Mouse (Mus musculus): ENCODE measurements around the gene Polg2. TPM values are rescaled to one million over a fixed set of nuclear protein-coding genes. Genes with fewer than 3 reads are reported as not detected.
"Not testable (repeated sequence)": the region's sequence is repeated elsewhere in the genome, so short reads cannot be mapped to it uniquely, and the experiment has no call there.

Polg2 gene
- total RNA-seq, 1 experiment from 2014 or later: 16.0 TPM

GRCm38 (mm10) chr11:106744949-106745348, 34.4 kb downstream of the Polg2 start:
- ATAC-seq (replicated peaks in 1 of 2; ENCODE audit: insufficient read depth in 1 of 2, low FRiP score in 2 of 2, low TSS enrichment in 1 of 2, low read depth in 1 of 2, poor library complexity in 2 of 2, severe bottlenecking in 2 of 2): no peak

- ATAC-seq (replicated peaks in 1 of 2; ENCODE audit: insufficient read depth in 1 of 2, low FRiP score in 2 of 2, low TSS enrichment in 1 of 2, low read depth in 1 of 2, poor library complexity in 2 of 2, severe bottlenecking in 2 of 2): peak; percentile 36 to 42; a peak in 3 of 4 replicates
Observed at GRCm38 (mm10) chr11:106742388-106742841, 36.9 kb downstream of the Polg2 start.

GRCm38 (mm10) chr11:106741826-106742225, 37.5 kb downstream of the Polg2 start:
- no peak for ATAC-seq (replicated peaks in 1 of 2; ENCODE audit: insufficient read depth in 1 of 2, low FRiP score in 2 of 2, low TSS enrichment in 1 of 2, low read depth in 1 of 2, poor library complexity in 2 of 2, severe bottlenecking in 2 of 2)

GRCm38 (mm10) chr11:106741232-106741631, 38.1 kb downstream of the Polg2 start:
- ATAC-seq (replicated peaks in 1 of 2; ENCODE audit: insufficient read depth in 1 of 2, low FRiP score in 2 of 2, low TSS enrichment in 1 of 2, low read depth in 1 of 2, poor library complexity in 2 of 2, severe bottlenecking in 2 of 2): no peak

- ATAC-seq (replicated peaks in 1 of 2; ENCODE audit: insufficient read depth in 1 of 2, low FRiP score in 2 of 2, low TSS enrichment in 1 of 2, low read depth in 1 of 2, poor library complexity in 2 of 2, severe bottlenecking in 2 of 2): not testable (repeated sequence)
Observed at GRCm38 (mm10) chr11:106740724-106741123, 38.6 kb downstream of the Polg2 start.

- no peak for ATAC-seq (replicated peaks in 1 of 2; ENCODE audit: insufficient read depth in 1 of 2, low FRiP score in 2 of 2, low TSS enrichment in 1 of 2, low read depth in 1 of 2, poor library complexity in 2 of 2, severe bottlenecking in 2 of 2)
Observed at GRCm38 (mm10) chr11:106739116-106739515, 40.2 kb downstream of the Polg2 start.

- ATAC-seq (replicated peaks in 1 of 2; ENCODE audit: insufficient read depth in 1 of 2, low FRiP score in 2 of 2, low TSS enrichment in 1 of 2, low read depth in 1 of 2, poor library complexity in 2 of 2, severe bottlenecking in 2 of 2): peak; percentile 48 to 56; a peak in 1 of 4 replicates
Observed at GRCm38 (mm10) chr11:106737178-106737621, 42.1 kb downstream of the Polg2 start.

- no peak for ATAC-seq (replicated peaks in 1 of 2; ENCODE audit: insufficient read depth in 1 of 2, low FRiP score in 2 of 2, low TSS enrichment in 1 of 2, low read depth in 1 of 2, poor library complexity in 2 of 2, severe bottlenecking in 2 of 2)
Observed at GRCm38 (mm10) chr11:106736614-106737013, 42.7 kb downstream of the Polg2 start.

- ATAC-seq (replicated peaks in 1 of 2; ENCODE audit: insufficient read depth in 1 of 2, low FRiP score in 2 of 2, low TSS enrichment in 1 of 2, low read depth in 1 of 2, poor library complexity in 2 of 2, severe bottlenecking in 2 of 2): no peak
Observed at GRCm38 (mm10) chr11:106730714-106731113, 48.6 kb downstream of the Polg2 start.

- no peak for ATAC-seq (replicated peaks in 1 of 2; ENCODE audit: insufficient read depth in 1 of 2, low FRiP score in 2 of 2, low TSS enrichment in 1 of 2, low read depth in 1 of 2, poor library complexity in 2 of 2, severe bottlenecking in 2 of 2)
Observed at GRCm38 (mm10) chr11:106729656-106730055, 49.7 kb downstream of the Polg2 start.

GRCm38 (mm10) chr11:106728402-106729366, 50.7 kb downstream of the Polg2 start:
- no peak for ATAC-seq (replicated peaks in 1 of 2; ENCODE audit: insufficient read depth in 1 of 2, low FRiP score in 2 of 2, low TSS enrichment in 1 of 2, low read depth in 1 of 2, poor library complexity in 2 of 2, severe bottlenecking in 2 of 2)

- no peak for ATAC-seq (replicated peaks in 1 of 2; ENCODE audit: insufficient read depth in 1 of 2, low FRiP score in 2 of 2, low TSS enrichment in 1 of 2, low read depth in 1 of 2, poor library complexity in 2 of 2, severe bottlenecking in 2 of 2)
Observed at GRCm38 (mm10) chr11:106727967-106728366, 51.4 kb downstream of the Polg2 start.

GRCm38 (mm10) chr11:106724916-106725235, 54.5 kb downstream of the Polg2 start:
- ATAC-seq (replicated peaks in 1 of 2; ENCODE audit: insufficient read depth in 1 of 2, low FRiP score in 2 of 2, low TSS enrichment in 1 of 2, low read depth in 1 of 2, poor library complexity in 2 of 2, severe bottlenecking in 2 of 2): not testable (repeated sequence)

GRCm38 (mm10) chr11:106724176-106724915, 55.0 kb downstream of the Polg2 start:
- ATAC-seq (replicated peaks in 1 of 2; ENCODE audit: insufficient read depth in 1 of 2, low FRiP score in 2 of 2, low TSS enrichment in 1 of 2, low read depth in 1 of 2, poor library complexity in 2 of 2, severe bottlenecking in 2 of 2): no peak

GRCm38 (mm10) chr11:106723611-106724125, 55.7 kb downstream of the Polg2 start:
- no peak for ATAC-seq (replicated peaks in 1 of 2; ENCODE audit: insufficient read depth in 1 of 2, low FRiP score in 2 of 2, low TSS enrichment in 1 of 2, low read depth in 1 of 2, poor library complexity in 2 of 2, severe bottlenecking in 2 of 2)

GRCm38 (mm10) chr11:106722831-106723361, 56.4 kb downstream of the Polg2 start:
- ATAC-seq (replicated peaks in 1 of 2; ENCODE audit: insufficient read depth in 1 of 2, low FRiP score in 2 of 2, low TSS enrichment in 1 of 2, low read depth in 1 of 2, poor library complexity in 2 of 2, severe bottlenecking in 2 of 2): peak in 1 of 2 experiments; percentile 59; a peak in 1 of 4 replicates

- ATAC-seq (replicated peaks in 1 of 2; ENCODE audit: insufficient read depth in 1 of 2, low FRiP score in 2 of 2, low TSS enrichment in 1 of 2, low read depth in 1 of 2, poor library complexity in 2 of 2, severe bottlenecking in 2 of 2): no peak
Observed at GRCm38 (mm10) chr11:106720379-106720778, 59.0 kb downstream of the Polg2 start.
